Mouse (Mus musculus): Measurements from ENCODE around the gene Il23r.

- TF ChIP-seq MXI1 (IDR thresholded peaks at IDR 0.05; ENCODE audit: low read depth, low read length) (no peak), RAD21 (IDR thresholded peaks at IDR 0.05; ENCODE audit: low read depth, low read length) (no peak), CTCF (conservative IDR thresholded peaks at IDR 0.05 in 1 of 2, IDR thresholded peaks at IDR 0.05 in 1 of 2; ENCODE audit: low read depth in 2 of 2, low read length in 2 of 2) (no peak), TBP (conservative IDR thresholded peaks at IDR 0.05; ENCODE audit: low read depth, low read length) (no peak), ELF1 (IDR thresholded peaks at IDR 0.05; ENCODE audit: low read depth, low read length) (no peak)
Measured at GRCm38 (mm10) chr6:67437028-67437427, 54.6 kb downstream of the Il23r start.

All from CH12.LX (cell line).